Mouse (Mus musculus) spleen, postnatal 36 days (tissue): ENCODE measurements around the gene Rbm42.

Source experiments
- DNase-seq, 2 experiments: peaks; one replicate each; pipeline ENCODE4 v3.0.0; 2022; ENCODE audit warnings: low spot score in 2 of 2, mixed read lengths in 1 of 2

Rbm42 gene

DNA sequence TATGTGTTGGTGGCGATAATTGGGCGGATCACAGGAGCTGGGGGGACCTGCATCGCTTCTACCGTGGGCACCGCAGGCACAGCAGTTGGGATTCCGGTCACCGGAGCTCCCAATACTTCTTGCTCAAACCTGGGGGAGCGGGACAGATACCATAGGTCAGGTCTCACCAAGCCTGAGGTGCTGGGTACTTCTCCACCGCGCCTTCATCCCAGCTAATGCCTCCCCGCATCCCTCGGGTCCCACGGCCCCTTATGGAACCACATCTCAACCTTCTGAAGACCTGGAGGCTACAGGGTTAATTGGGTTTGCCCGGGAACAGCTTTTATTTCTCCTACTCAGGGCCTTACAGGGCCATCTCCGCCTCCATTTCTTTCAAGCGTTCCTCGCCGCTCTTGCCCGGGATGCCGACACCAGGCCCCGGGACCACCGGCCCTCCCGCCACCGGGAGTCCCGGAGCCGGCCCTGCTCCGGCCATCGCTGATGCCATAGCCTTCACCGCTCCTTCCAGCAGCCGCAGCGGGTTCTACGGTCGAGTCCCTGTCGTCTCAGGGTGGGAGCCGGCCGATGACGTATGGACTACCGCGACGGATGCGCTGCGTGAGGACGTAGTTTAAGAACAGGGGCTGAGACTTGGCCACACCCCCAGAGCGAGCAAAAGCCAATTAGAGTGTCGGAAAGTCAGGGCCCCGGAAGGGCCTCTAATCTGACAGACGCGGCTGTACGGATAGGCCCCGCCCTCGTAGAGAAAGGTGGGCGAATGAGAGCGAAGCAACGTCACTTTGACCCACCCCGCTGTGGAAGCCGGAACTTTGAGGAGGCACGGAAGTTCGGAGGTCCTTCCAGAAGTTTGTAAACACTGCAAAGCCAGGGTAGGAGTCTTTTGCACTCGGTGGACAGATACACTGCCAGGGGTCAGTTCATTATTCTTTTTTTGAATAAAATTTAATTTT lies at the start of gene Rbm42:
Gene Rbm42 (minus strand): TSS at position 727 of the 950 bp plus-strand sequence.
- DNase-seq, result peak; percentile 99

DNA sequence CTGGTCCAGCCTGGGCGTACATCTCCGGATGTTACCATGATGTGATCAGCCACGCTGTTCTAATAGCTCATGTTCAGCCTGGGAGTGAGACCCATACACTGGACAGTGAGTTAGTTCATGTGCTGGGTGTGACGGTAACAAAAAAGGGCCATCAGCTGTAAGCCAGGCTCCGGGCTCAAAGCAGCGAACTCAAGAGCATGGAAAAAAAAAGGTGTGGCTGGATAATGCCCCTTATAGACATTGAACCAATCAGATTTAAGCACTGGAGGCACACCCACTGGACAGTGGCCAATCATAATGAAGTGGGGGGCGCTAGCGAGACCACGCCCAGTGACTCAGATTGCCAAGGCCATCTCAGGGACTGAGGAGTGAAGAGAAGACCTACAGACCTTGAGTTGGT lies 48.5 kb upstream of the Rbm42 start, which contains the start of gene 2200002J24Rik:
Gene 2200002J24Rik (plus strand): TSS at position 338 of the 400 bp plus-strand sequence.
- DNase-seq, result peak; percentile 27 to 33

DNA sequence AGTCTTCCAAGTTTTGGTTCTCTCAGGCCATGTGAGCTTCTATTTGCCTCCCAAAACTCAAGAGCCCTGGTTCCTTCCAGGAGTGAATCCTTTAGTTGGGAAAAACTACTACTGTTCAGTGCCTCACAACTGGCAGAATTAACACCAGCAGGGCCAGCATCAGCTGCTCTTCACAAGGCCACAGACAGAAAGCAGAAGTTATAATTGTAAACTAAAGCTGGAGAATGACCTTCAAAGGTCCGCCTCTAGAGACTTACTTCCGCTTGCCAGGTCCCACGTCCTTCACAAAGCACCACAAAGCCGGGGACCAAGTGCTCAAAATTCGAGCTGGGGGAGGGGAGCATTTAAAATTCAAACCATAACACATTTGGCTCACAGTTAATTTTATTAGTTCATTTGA lies 48.0 kb upstream of the Rbm42 start:
- DNase-seq, result peak; percentile 57 to 64

DNA sequence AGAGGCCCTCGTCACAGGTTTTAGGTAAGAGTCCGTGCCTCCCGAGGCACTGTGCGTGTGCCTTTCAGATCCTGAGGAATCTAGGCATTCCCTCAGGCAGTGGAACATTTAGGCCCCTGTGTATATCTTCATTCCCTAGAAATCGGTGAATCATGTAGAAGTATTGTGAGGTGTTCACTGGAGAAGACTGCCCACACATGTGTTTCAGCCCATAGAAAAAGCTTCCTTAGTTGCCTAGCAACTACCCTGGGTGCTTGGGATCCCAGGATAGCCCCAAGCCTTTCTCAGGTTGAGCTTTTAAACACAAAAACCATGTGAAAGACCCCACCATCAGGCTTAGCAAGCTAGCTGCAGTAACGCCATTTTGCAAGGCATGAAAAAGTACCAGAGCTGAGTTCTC lies 38.2 kb upstream of the Rbm42 start:
- DNase-seq, result no peak

DNA sequence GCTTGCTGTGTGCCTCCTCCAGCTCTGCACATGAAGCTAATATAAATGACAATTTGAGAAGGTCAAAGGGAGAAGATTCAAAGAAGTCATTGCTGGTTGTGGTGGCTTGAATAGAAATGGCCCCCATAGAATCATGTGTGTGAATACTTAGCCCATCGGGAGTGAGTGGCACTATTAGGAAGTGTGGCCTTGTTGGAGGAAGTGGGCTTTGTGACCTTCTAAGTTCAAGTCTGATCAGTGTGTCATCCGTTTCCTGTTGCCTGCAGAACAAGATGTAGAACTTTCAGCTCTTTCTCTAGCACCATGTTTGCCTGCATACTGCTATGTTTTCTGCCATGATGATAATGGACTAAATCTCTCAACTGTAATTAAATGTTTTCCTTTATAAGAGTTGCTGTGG lies 33.3 kb upstream of the Rbm42 start:
- DNase-seq, result no peak

DNA sequence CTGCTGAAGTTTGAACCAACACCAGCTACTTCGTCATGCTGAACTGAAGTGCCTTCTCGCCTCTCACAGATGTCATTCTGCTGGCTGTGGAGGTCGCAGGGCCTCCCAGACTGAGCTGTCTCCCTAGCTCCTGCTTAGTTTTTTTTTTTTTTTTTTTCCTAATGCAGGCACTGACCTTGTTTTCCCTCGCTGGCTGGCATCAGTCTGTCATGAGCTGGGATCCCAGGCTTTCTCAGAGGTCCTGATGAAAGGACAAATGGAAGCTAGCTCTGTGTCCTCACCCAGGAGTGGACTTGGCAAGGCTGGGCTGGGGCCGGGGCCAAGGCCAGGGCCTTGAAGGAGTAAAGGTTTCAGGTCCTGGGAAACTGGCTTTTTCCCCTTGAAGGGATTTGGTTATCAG lies 31.8 kb upstream of the Rbm42 start:
- DNase-seq, result no peak

GRCm38 (mm10) chr7:30678263-30678975 lies 28.3 kb upstream of the Rbm42 start:
- DNase-seq, result no peak

- no peak for DNase-seq
Measured at GRCm38 (mm10) chr7:30671480-30671879, 21.4 kb upstream of the Rbm42 start, which contains the start of gene Pmis2. Pmis2 (minus strand) TSS chr7:30671605.

DNA sequence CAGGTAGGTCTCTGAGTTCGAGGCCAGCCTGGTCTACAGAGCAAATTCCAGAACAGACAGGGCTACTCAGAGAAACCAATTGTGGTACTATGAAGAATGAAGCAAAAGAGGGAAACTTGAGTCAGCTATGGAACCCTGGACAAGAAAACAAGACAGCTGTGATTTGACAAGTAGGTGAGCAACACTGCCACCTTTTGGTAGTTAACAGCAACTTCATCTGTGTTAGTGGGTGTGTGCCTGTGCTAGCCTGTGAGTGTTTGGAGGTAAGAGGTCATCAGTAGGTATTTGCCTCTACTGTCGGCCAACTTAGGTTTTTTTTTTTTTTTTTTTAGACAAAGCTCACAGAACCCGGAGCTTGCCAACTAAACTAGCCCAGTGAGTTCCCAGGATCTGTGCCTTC lies 19.1 kb upstream of the Rbm42 start:
- DNase-seq, result peak in 1 of 2 experiments; percentile 18

DNA sequence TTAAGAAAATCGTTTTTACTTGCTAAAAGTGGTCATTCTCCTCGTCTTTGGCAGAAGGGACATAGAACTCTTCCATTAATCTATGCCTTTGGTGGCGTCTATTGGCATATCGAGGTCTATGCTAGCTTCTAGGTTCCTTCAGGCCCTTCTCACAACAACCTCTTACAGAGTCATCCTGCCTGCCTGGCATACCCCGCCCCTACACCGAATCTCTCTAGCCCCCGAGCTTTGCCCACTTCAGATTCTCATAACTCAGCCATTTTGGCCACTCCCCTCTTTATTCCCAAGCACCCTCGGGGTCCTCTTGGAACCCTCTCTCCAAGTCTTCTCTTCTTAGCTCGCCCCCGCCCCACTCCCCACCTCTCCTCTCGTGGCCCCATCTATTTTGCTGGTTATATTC lies 15.2 kb upstream of the Rbm42 start:
- DNase-seq, result no peak

DNA sequence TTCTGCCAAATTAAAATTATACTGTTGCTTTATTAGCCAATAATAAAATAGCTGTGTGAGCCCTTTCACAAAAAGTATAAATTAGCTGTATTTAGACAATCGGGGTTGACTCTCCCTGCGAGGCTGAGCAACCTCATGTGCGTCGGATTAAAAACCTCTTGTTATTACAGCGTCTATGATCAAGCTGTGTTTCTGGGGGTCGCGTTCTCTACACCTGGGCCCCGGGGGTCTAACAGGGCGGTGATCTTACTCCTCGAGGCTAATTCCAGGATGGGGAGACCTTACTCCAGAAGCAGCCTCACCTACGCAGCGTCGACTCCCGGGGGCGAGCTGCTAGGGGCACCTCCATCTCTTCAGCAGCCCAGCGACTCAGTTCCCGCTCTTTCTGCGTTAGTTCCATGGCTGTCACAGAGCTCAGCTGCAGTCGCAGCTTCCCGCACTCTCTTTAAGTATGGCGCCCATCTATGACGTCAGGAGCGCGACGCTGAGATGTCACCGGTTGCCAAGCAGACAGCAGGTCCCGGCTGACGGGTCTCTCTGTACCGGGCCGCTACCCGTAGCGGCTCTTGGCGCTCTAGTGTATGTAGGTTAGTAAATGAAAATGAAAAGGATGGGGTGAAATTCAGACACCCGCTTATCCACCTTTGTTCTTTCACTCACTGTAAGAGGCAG lies 14.5 kb upstream of the Rbm42 start, which contains the start of gene Haus5:
Gene Haus5 (minus strand): TSS at position 466 of the 672 bp plus-strand sequence.
- peak; percentile 87 to 91 for DNase-seq

DNA sequence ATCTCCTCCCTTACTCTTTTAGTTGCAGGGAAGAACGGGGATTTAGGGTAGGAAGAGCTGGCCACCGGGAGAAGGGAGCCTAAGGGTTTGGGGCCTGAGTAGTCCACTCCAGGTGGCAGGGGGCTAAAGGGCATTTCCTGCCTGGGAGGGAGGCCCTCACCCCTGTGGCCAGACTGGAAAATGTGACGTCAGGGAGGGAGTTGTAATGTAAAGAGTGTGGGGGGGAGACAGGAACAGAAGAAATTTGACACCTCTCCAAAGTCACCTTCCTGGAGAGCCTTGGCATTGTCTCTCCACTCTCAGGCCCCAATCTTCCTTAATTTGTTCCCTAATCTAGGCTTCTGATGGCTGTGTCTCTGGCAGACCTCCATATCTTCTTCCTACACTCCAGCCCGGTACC lies 11.0 kb downstream of the Rbm42 start:
- DNase-seq, result no peak

DNA sequence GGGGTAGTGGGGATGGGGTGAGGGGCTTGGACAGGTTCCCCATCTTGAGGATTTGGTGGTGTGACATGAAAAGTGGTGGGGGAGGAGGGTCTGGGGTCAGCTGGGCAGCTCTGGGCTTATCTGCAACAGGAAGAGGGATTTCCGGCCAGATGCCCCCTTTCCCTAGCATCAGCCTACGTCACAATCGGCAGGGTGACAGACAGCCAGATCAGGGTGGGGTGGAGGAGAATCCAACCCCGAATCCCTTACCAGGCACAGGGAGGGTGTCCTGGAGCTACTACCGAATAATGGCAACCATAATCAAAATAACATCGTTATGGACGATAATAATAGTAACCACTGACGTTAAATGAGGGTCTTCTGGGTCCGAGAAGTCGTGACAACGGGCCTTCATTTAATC lies 13.7 kb downstream of the Rbm42 start:
- DNase-seq, result no peak

DNA sequence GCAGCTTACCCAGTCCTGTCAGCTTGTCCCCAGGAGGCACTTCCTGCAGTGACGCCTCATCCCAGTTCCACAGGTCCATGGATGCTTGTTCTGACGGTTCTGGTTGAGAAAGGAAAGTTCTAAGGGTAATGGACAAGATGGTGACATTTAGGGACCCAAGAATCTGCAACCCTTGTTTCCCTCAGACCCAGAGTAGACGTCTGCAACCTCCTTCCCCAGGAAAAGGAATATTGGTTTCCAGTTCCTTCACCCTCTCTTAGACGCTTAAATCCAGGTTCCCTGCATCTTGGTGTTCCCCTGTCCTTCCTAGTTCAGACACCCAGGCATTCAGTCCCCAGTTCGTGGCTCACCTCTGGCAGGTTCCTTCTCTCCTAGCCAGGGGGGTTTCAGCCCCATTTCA lies 14.4 kb downstream of the Rbm42 start, which contains the start of gene Etv2:
Gene Etv2 (minus strand): TSS at position 101 of the 400 bp plus-strand sequence.
- no peak for DNase-seq

DNA sequence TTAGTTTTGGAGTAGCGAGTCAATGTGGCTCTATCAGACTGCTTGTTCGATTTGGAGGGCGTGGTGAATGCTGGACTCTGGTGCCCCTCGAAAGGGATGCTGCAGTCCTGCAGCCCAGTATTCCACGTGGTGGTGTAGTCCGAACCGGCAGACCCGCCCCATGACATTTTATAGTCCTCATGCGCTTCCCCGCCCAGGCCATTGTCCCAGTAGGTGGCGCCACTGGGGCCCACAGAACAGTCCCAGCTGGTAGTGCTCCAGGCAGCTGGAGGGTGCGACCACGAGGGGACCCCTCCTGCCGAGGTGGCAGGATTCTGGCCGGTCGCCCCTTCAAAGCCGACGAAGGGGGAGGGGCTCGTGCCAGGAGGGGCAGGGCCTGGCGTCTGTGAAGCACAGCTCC lies 15.5 kb downstream of the Rbm42 start:
- peak; percentile 34 to 37 for DNase-seq

- DNase-seq, result no peak
Measured at GRCm38 (mm10) chr7:30633762-30634412, 16.2 kb downstream of the Rbm42 start.

- no peak for DNase-seq
Measured at GRCm38 (mm10) chr7:30629013-30629412, 21.1 kb downstream of the Rbm42 start.

- no peak for DNase-seq
Measured at GRCm38 (mm10) chr7:30626647-30627046, 23.5 kb downstream of the Rbm42 start.

GRCm38 (mm10) chr7:30625530-30626384 lies 24.4 kb downstream of the Rbm42 start, which contains the start of gene Cox6b1:
Cox6b1 (minus strand) TSS chr7:30626151.
- DNase-seq, result peak; percentile 84 to 86

- no peak for DNase-seq
Measured at GRCm38 (mm10) chr7:30619202-30619601, 30.9 kb downstream of the Rbm42 start.
